Mouse (Mus musculus): ENCODE measurements around the gene Catsper4. TPM values are rescaled to one million over a fixed set of nuclear protein-coding genes. Genes with fewer than 3 reads are reported as not detected.
"Not testable (repeated sequence)": the region's sequence is repeated elsewhere in the genome, so short reads cannot be mapped to it uniquely, and the experiment has no call there.

Catsper4 gene
- polyA plus RNA-seq (2015; fragmentation: Nextera tagmentation; extraction: Ambion mirVana): 0.30 and 0.55 TPM in 2 replicates

DNA sequence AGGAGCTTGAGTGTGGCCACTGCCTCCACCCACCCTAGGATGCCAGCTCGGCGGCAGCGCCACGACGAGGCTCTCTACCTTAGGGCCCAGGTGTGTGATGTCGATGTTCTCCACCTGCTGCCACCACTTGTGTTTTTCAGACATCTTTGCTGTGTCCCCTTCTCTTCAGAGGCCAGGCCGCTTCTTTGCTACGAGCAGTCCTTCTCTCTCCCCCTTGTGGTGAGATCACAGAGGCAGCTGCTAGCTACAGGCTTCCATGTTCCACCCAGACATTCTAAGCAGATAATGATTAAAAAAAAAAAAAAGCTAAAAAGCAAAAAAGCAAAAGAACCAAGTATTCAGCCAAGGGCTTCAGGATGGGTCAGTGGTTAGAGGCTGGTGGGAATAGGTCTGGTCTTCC, at the start of gene Catsper4:
Catsper4 (minus strand) TSS at position 190 of the 400 bp plus-strand sequence.
- no peaks in the 10 kb centered on the region for H3K9me3 ChIP-seq (replicated peaks; ENCODE audit: control insufficient read depth, low read length)
- H3K4me1 ChIP-seq (ENCODE audit: control insufficient read depth, insufficient read depth, low read length): peaks cover 4% of the 10 kb centered on the region; the same call in 1 of the 2 replicates
- no peak within 1 kb of the TSS for H3K9ac ChIP-seq (ENCODE audit: low read length)
- no peak within 1 kb of the TSS for H3K4me3 ChIP-seq (replicated peaks; ENCODE audit: low read length)
- no peak within 1 kb of the TSS for H3K4me2 ChIP-seq (ENCODE audit: low read depth, low read length)
- 65% methylated on average over 8 of the region's 8 CpGs for WGBS
- H3K36me3 ChIP-seq (ENCODE audit: control insufficient read depth, insufficient read depth, low read length): no peaks in the 10 kb centered on the region
- H3K27me3 ChIP-seq (ENCODE audit: control insufficient read depth, insufficient read depth, low read length): no peaks in the 10 kb centered on the region
- no peak within 1 kb of the TSS for H3K27ac ChIP-seq (ENCODE audit: low read length)
- ATAC-seq (ENCODE audit: insufficient read depth, low FRiP score): no peak

DNA sequence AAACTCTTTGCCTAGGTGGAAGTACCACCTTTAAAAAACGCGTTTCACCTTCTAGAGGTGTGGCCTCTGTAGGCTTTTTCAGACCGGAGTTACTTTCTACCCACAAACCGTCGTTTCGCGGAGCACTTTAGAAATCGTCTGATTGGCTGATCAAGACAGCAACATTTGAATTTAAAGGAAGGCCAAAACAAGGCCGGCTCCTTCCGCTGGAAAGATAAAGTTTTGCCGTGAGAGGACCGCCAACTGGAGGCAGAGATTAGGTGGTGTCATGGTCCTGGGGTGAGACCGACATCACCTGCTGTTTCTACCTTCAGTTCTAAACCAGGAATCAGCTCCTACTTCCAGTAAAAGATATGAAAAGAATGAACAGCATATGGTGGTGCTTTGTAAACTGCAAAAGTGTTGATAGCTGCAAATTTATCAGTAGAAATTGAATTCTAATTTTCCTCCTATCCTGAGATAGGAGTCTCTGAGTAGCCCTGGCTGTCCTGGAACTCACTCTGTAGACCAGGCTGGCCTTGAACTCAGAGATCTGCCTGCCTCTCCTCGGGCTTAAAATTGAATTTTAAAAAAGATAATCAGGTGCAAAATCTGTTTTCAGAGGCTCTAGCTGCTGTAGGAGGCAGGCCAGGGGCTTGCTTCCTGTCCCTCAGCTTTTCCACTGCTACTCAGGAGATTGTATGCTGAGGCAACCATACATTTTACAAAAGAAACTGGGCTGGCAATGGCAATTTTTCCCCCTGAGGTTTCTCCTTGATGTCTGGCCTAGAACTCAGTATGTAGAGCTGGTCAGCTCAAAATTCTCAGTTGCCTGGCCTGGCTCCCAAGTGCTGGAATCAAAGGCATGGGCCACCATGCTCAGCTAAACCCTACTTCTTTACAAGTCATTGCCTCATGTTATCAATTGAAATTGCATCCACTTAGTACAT, 46.5 kb upstream of the Catsper4 start:
- Histone ChIP-seq H3K9me3 (replicated peaks; ENCODE audit: control insufficient read depth, low read length) (no peaks in the 10 kb centered on the region), H3K4me1 (ENCODE audit: control insufficient read depth, insufficient read depth, low read length) (no peaks in the 10 kb centered on the region), H3K27ac (ENCODE audit: low read length) (peak overlapping the region; percentile 64), H3K27me3 (ENCODE audit: control insufficient read depth, insufficient read depth, low read length) (no peaks in the 10 kb centered on the region), H3K4me2 (ENCODE audit: low read depth, low read length) (peak overlapping the region; percentile 52), H3K36me3 (ENCODE audit: control insufficient read depth, insufficient read depth, low read length) (peaks cover 11% of the 10 kb centered on the region), H3K4me3 (replicated peaks; ENCODE audit: low read length) (peak overlapping the region; percentile 37), H3K9ac (ENCODE audit: low read length) (0 out of 2 replicates have a peak overlapping the region, but pooled peaks have one; percentile 8)
- WGBS: 3% methylated on average over 14 of the region's 14 CpGs
- peak; percentile 72; the same call in 1 of the 2 replicates for ATAC-seq (ENCODE audit: insufficient read depth, low FRiP score)

DNA sequence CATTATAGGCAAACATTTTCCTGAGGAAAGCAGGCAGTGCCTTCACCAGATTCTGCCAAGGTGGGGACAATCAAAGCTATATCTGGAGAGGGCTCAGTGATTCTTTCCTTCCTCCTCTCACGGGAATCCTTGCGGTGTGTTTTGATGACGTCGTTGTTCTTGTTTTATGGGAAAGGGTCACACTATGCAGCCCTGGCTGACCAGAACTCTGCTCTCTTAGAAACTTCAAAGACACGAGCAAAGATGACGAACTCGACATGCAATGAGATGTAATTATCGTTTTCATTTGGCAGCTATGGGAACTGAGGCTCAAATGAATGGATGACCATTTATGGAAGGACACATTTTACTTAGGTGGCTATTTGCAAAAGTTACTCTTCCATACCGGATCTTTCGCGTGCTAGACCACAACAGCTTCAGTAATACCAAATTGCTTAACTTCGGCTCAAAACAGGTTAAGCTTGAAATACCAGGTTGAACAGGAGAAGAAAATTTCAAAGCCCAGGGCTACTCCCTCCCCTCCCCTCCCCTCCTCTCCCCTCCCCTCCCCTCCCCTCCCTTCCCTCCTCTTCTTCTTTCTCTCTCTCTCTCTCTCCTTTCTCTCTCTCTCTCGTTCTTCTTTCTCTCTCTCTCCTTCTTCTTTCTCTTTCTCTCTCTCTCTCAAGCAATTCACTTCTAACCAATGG, 45.7 kb upstream of the Catsper4 start:
- Histone ChIP-seq H3K4me1 (ENCODE audit: control insufficient read depth, insufficient read depth, low read length) (no peaks in the 10 kb centered on the region), H3K9ac (ENCODE audit: low read length) (0 out of 2 replicates have a peak overlapping the region, but pooled peaks have one; percentile 54), H3K27ac (ENCODE audit: low read length) (0 out of 2 replicates have a peak overlapping the region, but pooled peaks have one; percentile 64), H3K36me3 (ENCODE audit: control insufficient read depth, insufficient read depth, low read length) (peaks cover 11% of the 10 kb centered on the region), H3K27me3 (ENCODE audit: control insufficient read depth, insufficient read depth, low read length) (no peaks in the 10 kb centered on the region), H3K4me3 (replicated peaks; ENCODE audit: low read length) (peak overlapping the region; percentile 37), H3K4me2 (ENCODE audit: low read depth, low read length) (peak overlapping the region; percentile 52), H3K9me3 (replicated peaks; ENCODE audit: control insufficient read depth, low read length) (no peaks in the 10 kb centered on the region)
- ATAC-seq (ENCODE audit: insufficient read depth, low FRiP score): no peak
- 17% methylated on average over 12 of the region's 13 CpGs for WGBS

DNA sequence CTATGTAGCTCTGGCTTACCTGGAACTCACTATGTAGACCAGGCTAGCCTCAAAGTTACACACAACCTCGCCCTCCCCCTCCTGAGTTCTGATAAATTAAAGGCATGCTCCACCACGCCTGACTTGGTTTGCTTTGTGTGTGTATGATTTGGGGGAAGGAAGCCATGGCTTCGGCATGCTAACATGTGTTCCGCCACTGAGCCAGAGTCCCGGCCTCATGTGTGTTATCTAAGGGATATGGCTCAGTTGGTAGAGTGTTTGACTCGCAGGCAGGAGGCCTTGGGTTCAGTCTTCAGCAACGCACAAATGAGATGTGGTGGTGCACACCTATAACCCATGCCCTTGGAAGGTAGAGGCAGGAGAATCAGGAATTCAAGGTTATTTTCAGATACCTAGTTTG, 44.8 kb upstream of the Catsper4 start:
- no peak overlapping the region for H3K27ac ChIP-seq (ENCODE audit: low read length)
- H3K36me3 ChIP-seq (ENCODE audit: control insufficient read depth, insufficient read depth, low read length): peaks cover 8% of the 10 kb centered on the region
- no peaks in the 10 kb centered on the region for H3K27me3 ChIP-seq (ENCODE audit: control insufficient read depth, insufficient read depth, low read length)
- no peak overlapping the region for H3K4me2 ChIP-seq (ENCODE audit: low read depth, low read length)
- no peak for ATAC-seq (ENCODE audit: insufficient read depth, low FRiP score)
- 82% methylated on average over 7 of the region's 7 CpGs for WGBS
- H3K4me3 ChIP-seq (replicated peaks; ENCODE audit: low read length): no peak overlapping the region
- H3K9ac ChIP-seq (ENCODE audit: low read length): no peak overlapping the region
- no peaks in the 10 kb centered on the region for H3K4me1 ChIP-seq (ENCODE audit: control insufficient read depth, insufficient read depth, low read length)
- H3K9me3 ChIP-seq (replicated peaks; ENCODE audit: control insufficient read depth, low read length): no peaks in the 10 kb centered on the region

DNA sequence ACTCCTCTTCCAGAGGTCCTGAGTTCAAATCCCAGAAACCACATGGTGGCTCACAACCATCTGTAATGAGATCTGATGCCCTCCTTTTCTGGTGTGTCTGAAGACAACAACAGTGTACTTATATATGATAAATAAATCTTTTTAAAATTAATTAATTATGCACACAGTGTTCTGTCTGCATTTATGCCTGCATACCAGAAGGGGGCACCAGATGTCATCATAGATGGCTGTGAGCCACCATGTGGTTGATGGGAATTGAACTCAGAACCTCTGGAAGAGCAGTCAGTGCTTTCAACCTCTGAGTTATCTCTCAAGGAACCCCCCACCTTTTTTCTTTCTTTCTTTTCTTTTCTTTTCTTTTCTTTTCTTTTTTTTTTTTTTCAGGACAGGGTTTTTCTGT, 42.4 kb upstream of the Catsper4 start:
- H3K4me1 ChIP-seq (ENCODE audit: control insufficient read depth, insufficient read depth, low read length); H3K36me3 ChIP-seq (ENCODE audit: control insufficient read depth, insufficient read depth, low read length); H3K4me2 ChIP-seq (ENCODE audit: low read depth, low read length); H3K9me3 ChIP-seq (replicated peaks; ENCODE audit: control insufficient read depth, low read length); H3K4me3 ChIP-seq (replicated peaks; ENCODE audit: low read length); H3K27me3 ChIP-seq (ENCODE audit: control insufficient read depth, insufficient read depth, low read length); H3K9ac ChIP-seq (ENCODE audit: low read length); ATAC-seq (ENCODE audit: insufficient read depth, low FRiP score); H3K27ac ChIP-seq (ENCODE audit: low read length): not testable (repeated sequence)

DNA sequence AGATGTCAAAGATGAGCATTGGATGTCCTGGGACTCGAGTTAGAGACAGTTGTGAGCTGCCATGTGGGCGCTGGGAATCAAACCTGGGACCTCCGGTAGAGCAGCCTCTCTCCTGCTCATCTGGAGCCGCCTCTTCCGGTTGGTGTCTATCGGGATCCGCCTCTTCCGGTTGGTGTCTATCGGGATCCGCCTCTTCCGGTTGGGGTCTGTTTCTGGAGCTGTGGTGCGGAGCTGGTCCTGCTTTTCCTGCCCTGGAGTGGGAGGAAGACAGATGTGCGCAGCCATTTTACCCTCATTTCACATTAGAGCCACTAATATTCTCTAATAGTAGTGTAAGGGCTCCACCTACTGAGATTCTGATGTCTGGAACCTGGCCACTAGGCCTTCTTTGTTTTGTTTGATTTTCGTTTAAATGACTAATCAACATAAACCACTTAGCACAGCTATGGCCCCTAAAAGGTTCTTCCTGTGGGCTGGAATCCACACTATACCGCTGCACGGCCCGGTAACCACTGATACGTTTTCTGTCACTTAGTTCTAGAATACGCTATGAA, 41.0 kb upstream of the Catsper4 start:
- no peaks in the 10 kb centered on the region for H3K36me3 ChIP-seq (ENCODE audit: control insufficient read depth, insufficient read depth, low read length)
- no peak overlapping the region for H3K4me3 ChIP-seq (replicated peaks; ENCODE audit: low read length)
- H3K9ac ChIP-seq (ENCODE audit: low read length): no peak overlapping the region
- H3K27me3 ChIP-seq (ENCODE audit: control insufficient read depth, insufficient read depth, low read length): no peaks in the 10 kb centered on the region
- no peak overlapping the region for H3K4me2 ChIP-seq (ENCODE audit: low read depth, low read length)
- 81% methylated on average over 19 of the region's 19 CpGs for WGBS
- no peaks in the 10 kb centered on the region for H3K9me3 ChIP-seq (replicated peaks; ENCODE audit: control insufficient read depth, low read length)
- no peaks in the 10 kb centered on the region for H3K4me1 ChIP-seq (ENCODE audit: control insufficient read depth, insufficient read depth, low read length)
- no peak for ATAC-seq (ENCODE audit: insufficient read depth, low FRiP score)
- H3K27ac ChIP-seq (ENCODE audit: low read length): no peak overlapping the region

DNA sequence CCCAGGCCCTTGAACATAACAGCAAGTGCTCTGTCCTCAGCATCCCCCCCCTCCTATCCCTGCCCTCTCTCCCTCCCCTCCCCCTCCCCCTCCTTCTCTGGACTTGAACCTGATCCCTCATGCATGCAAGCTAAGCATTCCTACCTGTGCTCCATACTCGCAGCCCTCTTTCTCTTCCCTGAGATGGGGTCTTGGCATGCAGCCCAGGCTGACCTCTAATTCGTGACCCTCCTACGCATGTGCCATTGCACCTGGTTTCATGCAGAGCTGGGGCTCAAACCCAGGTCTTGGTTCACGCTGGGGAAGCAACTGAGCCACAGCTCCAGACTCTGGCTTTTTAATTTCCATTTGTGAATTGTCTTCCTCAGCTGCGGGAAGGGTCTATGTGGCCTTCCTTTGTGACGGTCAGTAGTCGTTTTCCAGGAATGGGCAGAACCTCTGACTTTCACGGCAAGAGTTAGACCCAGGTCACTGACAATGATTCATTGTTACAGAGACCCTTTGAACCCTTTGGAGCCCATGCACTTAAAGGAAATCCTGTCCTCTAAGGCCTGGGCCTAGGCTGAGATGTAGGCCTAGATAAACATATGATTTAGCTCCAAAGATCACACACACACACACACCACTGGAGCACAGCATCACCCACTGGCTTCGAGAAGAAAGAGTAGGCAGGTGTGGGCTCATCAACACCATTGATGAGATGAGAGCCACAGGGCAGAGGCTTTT, 38.8 kb upstream of the Catsper4 start:
- WGBS: 56% methylated on average over 9 of the region's 9 CpGs
- ATAC-seq (ENCODE audit: insufficient read depth, low FRiP score): no peak
- no peak overlapping the region for H3K27ac ChIP-seq (ENCODE audit: low read length)
- H3K4me2 ChIP-seq (ENCODE audit: low read depth, low read length): no peak overlapping the region
- no peaks in the 10 kb centered on the region for H3K9me3 ChIP-seq (replicated peaks; ENCODE audit: control insufficient read depth, low read length)
- H3K9ac ChIP-seq (ENCODE audit: low read length): no peak overlapping the region
- no peak overlapping the region for H3K4me3 ChIP-seq (replicated peaks; ENCODE audit: low read length)
- H3K4me1 ChIP-seq (ENCODE audit: control insufficient read depth, insufficient read depth, low read length): no peaks in the 10 kb centered on the region
- H3K36me3 ChIP-seq (ENCODE audit: control insufficient read depth, insufficient read depth, low read length): no peaks in the 10 kb centered on the region
- no peaks in the 10 kb centered on the region for H3K27me3 ChIP-seq (ENCODE audit: control insufficient read depth, insufficient read depth, low read length)

DNA sequence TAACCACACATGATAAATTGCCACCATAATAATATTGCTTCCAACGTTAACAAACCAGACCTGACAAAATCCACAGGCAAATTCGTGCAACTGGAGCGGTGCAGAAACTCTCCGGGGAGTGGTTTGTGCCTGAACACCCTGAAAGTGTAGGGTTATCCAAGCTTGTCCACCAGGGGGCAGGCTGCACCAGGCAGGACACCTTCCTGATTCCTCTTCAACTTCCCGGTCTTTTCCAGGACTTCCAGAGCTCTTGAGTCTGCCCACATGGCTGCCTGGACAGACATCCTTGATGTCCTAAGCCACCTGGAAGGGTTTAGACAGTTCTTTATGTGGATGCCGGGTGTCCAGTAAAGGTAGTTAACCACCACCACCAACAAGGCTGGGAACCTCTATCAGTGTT, 36.0 kb upstream of the Catsper4 start:
- H3K4me3 ChIP-seq (replicated peaks; ENCODE audit: low read length): no peak overlapping the region
- ATAC-seq (ENCODE audit: insufficient read depth, low FRiP score): no peak
- H3K27ac ChIP-seq (ENCODE audit: low read length): no peak overlapping the region
- no peak overlapping the region for H3K9ac ChIP-seq (ENCODE audit: low read length)
- WGBS: 34% methylated on average over 6 of the region's 6 CpGs
- H3K4me2 ChIP-seq (ENCODE audit: low read depth, low read length): no peak overlapping the region
- H3K36me3 ChIP-seq (ENCODE audit: control insufficient read depth, insufficient read depth, low read length): no peaks in the 10 kb centered on the region
- H3K4me1 ChIP-seq (ENCODE audit: control insufficient read depth, insufficient read depth, low read length): no peaks in the 10 kb centered on the region
- no peaks in the 10 kb centered on the region for H3K9me3 ChIP-seq (replicated peaks; ENCODE audit: control insufficient read depth, low read length)
- H3K27me3 ChIP-seq (ENCODE audit: control insufficient read depth, insufficient read depth, low read length): no peaks in the 10 kb centered on the region
